Mouse (Mus musculus): Measurements from ENCODE around the gene Rtn1. TPM values are rescaled to one million over a fixed set of nuclear protein-coding genes. Genes with fewer than 3 reads are reported as not detected.

Gene Rtn1
- polyA plus RNA-seq, 1 experiment from 2014 or later = 7.3 TPM

- Histone ChIP-seq H3K9me3 (no peaks in the 10 kb centered on the region), H3K9ac (no peak overlapping the region; the same call in 1 of the 2 replicates), H3K4me3 (peak overlapping the region; percentile 69), H3K27me3 (peaks cover 44% of the 10 kb centered on the region), H3K4me1 (peaks cover 14% of the 10 kb centered on the region), H3K4me2 (replicated peaks) (peak overlapping the region; percentile 99), H3K27ac (no peak overlapping the region), H3K36me3 (no peaks in the 10 kb centered on the region)
- WGBS = 1% methylated on average over 17 of the region's 17 CpGs
- no peak for ATAC-seq (ENCODE audit: low FRiP score, low read depth)
Observed at GRCm38 (mm10) chr12:72407721-72408110, 1.1 kb downstream of the Rtn1 start.

GRCm38 (mm10) chr12:72407146-72407545 lies 1.7 kb downstream of the Rtn1 start:
- H3K27me3 ChIP-seq = peaks cover 44% of the 10 kb centered on the region
- WGBS = 9% methylated on average over 11 of the region's 11 CpGs
- ATAC-seq (ENCODE audit: low FRiP score, low read depth) = no peak

DNA sequence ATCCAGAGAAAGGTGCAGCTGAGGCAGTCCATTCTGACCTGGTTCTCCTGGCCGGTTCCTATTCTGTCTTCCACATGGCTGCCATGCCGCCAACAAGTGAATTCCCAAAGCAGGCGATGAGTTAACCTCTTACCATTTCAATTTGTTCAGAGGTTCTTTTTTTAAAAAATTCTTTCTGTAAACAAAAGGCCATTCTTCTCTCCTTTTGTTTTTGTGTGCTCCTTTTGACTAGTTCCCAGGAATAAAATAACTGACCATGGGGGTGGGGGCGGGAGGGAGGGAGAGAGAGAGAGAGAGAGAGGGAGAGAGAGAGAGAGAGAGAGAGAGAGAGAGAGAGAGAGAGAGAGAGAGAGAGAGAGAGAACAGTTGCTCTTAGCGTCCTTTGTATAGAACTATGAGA lies 3.8 kb downstream of the Rtn1 start:
- Histone ChIP-seq H3K27me3 (peaks cover 36% of the 10 kb centered on the region), H3K36me3 (no peaks in the 10 kb centered on the region), H3K27ac (no peak overlapping the region), H3K9me3 (no peaks in the 10 kb centered on the region), H3K4me2 (replicated peaks) (no peak overlapping the region), H3K9ac (no peak overlapping the region), H3K4me3 (no peak overlapping the region), H3K4me1 (peaks cover 14% of the 10 kb centered on the region)
- 61% methylated on average over 5 of the region's 5 CpGs for whole genome bisulfite sequencing
- ATAC-seq (ENCODE audit: low FRiP score, low read depth) = no peak

More at GRCm38 (mm10) chr12:72407146-72407545, 1.7 kb downstream of the Rtn1 start:
- no peaks in the 10 kb centered on the region for H3K36me3 ChIP-seq
- no peaks in the 10 kb centered on the region for H3K9me3 ChIP-seq
- peak overlapping the region; percentile 99 for H3K4me2 ChIP-seq (replicated peaks)
- H3K4me1 ChIP-seq = peaks cover 14% of the 10 kb centered on the region
- H3K9ac ChIP-seq = no peak overlapping the region
- no peak overlapping the region for H3K4me3 ChIP-seq
- no peak overlapping the region for H3K27ac ChIP-seq

- Histone ChIP-seq H3K9ac (no peak overlapping the region), H3K27ac (no peak overlapping the region), H3K27me3 (no peaks in the 10 kb centered on the region), H3K36me3 (no peaks in the 10 kb centered on the region), H3K4me1 (0 out of 2 replicates have a peak, but pooled peaks cover 5% of the 10 kb centered on the region), H3K9me3 (no peaks in the 10 kb centered on the region), H3K4me3 (no peak overlapping the region), H3K4me2 (replicated peaks) (no peak overlapping the region)
- 52% methylated on average over 13 of the region's 13 CpGs for WGBS
- no peak for ATAC-seq (ENCODE audit: low FRiP score, low read depth)
Observed at GRCm38 (mm10) chr12:72393046-72393805, 15.6 kb downstream of the Rtn1 start.

- Histone ChIP-seq H3K4me2 (replicated peaks) (no peak overlapping the region), H3K4me1 (0 out of 2 replicates have a peak, but pooled peaks cover 5% of the 10 kb centered on the region), H3K27me3 (no peaks in the 10 kb centered on the region), H3K9me3 (no peaks in the 10 kb centered on the region; the same call in 1 of the 2 replicates), H3K4me3 (no peak overlapping the region), H3K9ac (no peak overlapping the region), H3K27ac (no peak overlapping the region), H3K36me3 (no peaks in the 10 kb centered on the region)
- ATAC-seq (ENCODE audit: low FRiP score, low read depth) = no peak
- WGBS = 53% methylated on average over 2 of the region's 2 CpGs
Observed at GRCm38 (mm10) chr12:72390346-72390745, 18.5 kb downstream of the Rtn1 start.

DNA sequence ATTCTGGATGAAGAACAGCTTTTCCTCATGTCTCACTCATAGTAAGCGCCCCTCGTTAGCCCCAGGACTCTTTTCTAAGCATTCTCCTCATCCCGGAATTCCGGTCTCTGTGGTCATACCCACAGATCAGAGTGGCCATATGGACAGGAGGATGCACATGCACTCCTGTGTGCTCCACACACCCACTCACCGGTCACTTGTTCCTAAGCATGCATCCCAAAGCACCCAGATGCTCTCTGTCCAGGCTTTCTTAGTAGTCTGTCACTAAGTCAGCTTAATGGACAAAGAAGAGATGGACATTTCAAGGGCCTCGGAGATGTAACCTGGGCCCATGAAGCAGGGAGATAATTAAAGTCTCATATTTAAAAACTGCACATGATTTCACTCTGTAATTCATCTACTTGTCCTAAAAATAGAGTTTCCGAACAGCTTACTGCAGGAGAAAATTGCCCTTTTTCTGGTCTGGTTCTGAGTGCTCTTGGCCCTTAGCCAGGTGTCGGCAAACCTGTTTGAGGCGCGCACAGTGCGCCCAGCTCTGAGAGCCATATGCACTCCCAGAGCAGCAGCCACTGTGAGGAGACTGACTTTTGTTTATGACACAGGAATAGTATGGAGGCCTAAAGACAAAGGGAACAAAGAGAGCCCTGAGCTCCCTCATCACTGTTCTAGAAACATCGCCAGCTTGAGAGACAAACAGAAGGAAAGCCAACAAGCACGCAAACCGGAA lies 19.3 kb downstream of the Rtn1 start:
- WGBS = 78% methylated on average over 14 of the region's 14 CpGs
- no peak overlapping the region for H3K27ac ChIP-seq

GRCm38 (mm10) chr12:72388835-72389234 lies 20.0 kb downstream of the Rtn1 start:
- no peak overlapping the region for H3K9ac ChIP-seq
- ATAC-seq (ENCODE audit: low FRiP score, low read depth) = no peak
- no peaks in the 10 kb centered on the region for H3K36me3 ChIP-seq
- no peaks in the 10 kb centered on the region; the same call in 1 of the 2 replicates for H3K9me3 ChIP-seq
- H3K4me3 ChIP-seq = no peak overlapping the region
- no peak overlapping the region for H3K4me2 ChIP-seq (replicated peaks)
- H3K27ac ChIP-seq = no peak overlapping the region
- 89% methylated on average over 5 of the region's 5 CpGs for WGBS
- 0 out of 2 replicates have a peak, but pooled peaks cover 5% of the 10 kb centered on the region for H3K4me1 ChIP-seq
- H3K27me3 ChIP-seq = no peaks in the 10 kb centered on the region

More for the DNA sequence above, 19.3 kb downstream of the Rtn1 start:
- no peak for ATAC-seq (ENCODE audit: low FRiP score, low read depth)
- no peaks in the 10 kb centered on the region; the same call in 1 of the 2 replicates for H3K9me3 ChIP-seq
- no peak overlapping the region for H3K9ac ChIP-seq
- no peaks in the 10 kb centered on the region for H3K27me3 ChIP-seq
- H3K4me2 ChIP-seq (replicated peaks) = no peak overlapping the region
- H3K4me3 ChIP-seq = no peak overlapping the region
- 0 out of 2 replicates have a peak, but pooled peaks cover 5% of the 10 kb centered on the region for H3K4me1 ChIP-seq
- H3K36me3 ChIP-seq = no peaks in the 10 kb centered on the region

DNA sequence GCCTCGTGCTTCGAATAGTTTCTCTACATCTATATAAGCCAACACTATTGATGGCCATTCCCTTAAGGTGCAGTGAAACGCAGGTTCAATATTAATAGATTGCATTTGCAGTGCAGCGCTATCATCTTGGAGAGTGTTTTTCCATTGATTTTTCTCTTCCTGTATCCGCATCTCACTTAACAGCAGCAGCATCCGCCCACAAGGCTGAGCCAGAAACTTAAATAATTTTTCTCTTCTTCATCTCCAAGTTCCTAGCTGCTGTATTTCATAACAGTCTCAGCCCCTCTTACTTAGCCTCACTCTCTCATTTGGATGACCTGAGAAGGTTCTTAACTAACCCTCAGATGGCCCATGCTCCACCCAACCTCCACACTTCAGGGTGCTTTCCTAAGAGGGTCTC lies 20.7 kb downstream of the Rtn1 start:
- 95% methylated on average over 6 of the region's 6 CpGs for WGBS
- Histone ChIP-seq H3K4me1 (0 out of 2 replicates have a peak, but pooled peaks cover 5% of the 10 kb centered on the region), H3K4me2 (replicated peaks) (no peak overlapping the region), H3K36me3 (no peaks in the 10 kb centered on the region), H3K27ac (no peak overlapping the region), H3K27me3 (no peaks in the 10 kb centered on the region), H3K4me3 (no peak overlapping the region), H3K9me3 (no peaks in the 10 kb centered on the region; the same call in 1 of the 2 replicates), H3K9ac (no peak overlapping the region)
- ATAC-seq (ENCODE audit: low FRiP score, low read depth) = no peak

GRCm38 (mm10) chr12:72376309-72376708 lies 32.5 kb downstream of the Rtn1 start:
- Histone ChIP-seq H3K4me2 (replicated peaks) (no peak overlapping the region), H3K9me3 (no peaks in the 10 kb centered on the region), H3K36me3 (no peaks in the 10 kb centered on the region), H3K4me1 (peaks cover 9% of the 10 kb centered on the region), H3K27me3 (no peaks in the 10 kb centered on the region), H3K4me3 (no peak overlapping the region), H3K27ac (no peak overlapping the region), H3K9ac (no peak overlapping the region)
- WGBS = 91% methylated on average over 5 of the region's 5 CpGs
- ATAC-seq (ENCODE audit: low FRiP score, low read depth) = no peak

- H3K36me3 ChIP-seq = no peaks in the 10 kb centered on the region
- no peak overlapping the region for H3K27ac ChIP-seq
- H3K4me3 ChIP-seq = no peak overlapping the region
- H3K27me3 ChIP-seq = no peaks in the 10 kb centered on the region
- ATAC-seq (ENCODE audit: low FRiP score, low read depth) = no peak
- H3K4me1 ChIP-seq = peaks cover 9% of the 10 kb centered on the region
- H3K9me3 ChIP-seq = no peaks in the 10 kb centered on the region
- 63% methylated on average over 11 of the region's 11 CpGs for WGBS
- H3K4me2 ChIP-seq (replicated peaks) = no peak overlapping the region
- H3K9ac ChIP-seq = no peak overlapping the region
Observed at GRCm38 (mm10) chr12:72374823-72375225, 34.0 kb downstream of the Rtn1 start.

DNA sequence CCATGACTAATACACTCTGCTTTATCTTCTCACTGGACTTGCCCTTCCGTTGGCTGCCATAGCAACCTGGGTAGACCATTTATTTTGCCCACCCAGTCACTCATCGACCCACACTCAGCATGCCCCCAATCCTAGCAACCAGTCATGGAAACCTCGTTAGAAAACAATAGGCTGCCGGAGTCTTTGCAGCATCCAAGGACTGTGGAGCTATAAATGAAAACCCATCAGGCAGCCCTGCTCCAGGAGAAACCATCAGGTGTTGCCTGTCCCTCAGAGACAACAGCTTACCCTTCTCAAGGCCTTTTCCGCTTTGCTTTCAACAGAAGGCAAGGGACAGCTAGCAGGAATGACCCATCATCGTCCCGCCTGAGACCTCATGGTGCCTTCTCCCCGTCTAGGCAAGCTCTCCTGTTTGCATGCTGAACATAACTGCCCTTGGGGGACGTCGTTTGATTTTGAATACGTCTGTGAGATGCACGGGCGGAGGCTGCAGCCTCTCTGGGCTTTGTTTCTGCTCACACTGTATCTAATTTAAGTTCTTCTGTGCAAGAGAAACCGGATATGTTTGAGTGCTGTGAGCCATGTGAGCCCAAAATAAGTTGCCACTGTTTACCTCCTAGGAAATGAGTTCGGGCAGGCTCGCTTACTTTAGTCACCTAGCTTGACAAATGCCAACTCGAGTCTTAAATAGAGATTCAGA lies 34.8 kb downstream of the Rtn1 start:
- no peaks in the 10 kb centered on the region for H3K36me3 ChIP-seq
- no peak overlapping the region for H3K4me3 ChIP-seq
- no peaks in the 10 kb centered on the region for H3K27me3 ChIP-seq
- WGBS = 62% methylated on average over 17 of the region's 17 CpGs
- no peaks in the 10 kb centered on the region for H3K9me3 ChIP-seq
- no peak for ATAC-seq (ENCODE audit: low FRiP score, low read depth)
- H3K4me1 ChIP-seq = peaks cover 9% of the 10 kb centered on the region
- H3K27ac ChIP-seq = no peak overlapping the region
- no peak overlapping the region for H3K9ac ChIP-seq
- H3K4me2 ChIP-seq (replicated peaks) = no peak overlapping the region

- Histone ChIP-seq H3K9ac (no peak overlapping the region), H3K9me3 (no peaks in the 10 kb centered on the region), H3K27me3 (no peaks in the 10 kb centered on the region), H3K4me3 (no peak overlapping the region), H3K36me3 (no peaks in the 10 kb centered on the region), H3K27ac (no peak overlapping the region), H3K4me2 (replicated peaks) (no peak overlapping the region), H3K4me1 (peaks cover 6% of the 10 kb centered on the region)
- no peak for ATAC-seq (ENCODE audit: low FRiP score, low read depth)
- 58% methylated on average over 5 of the region's 5 CpGs for WGBS
Observed at GRCm38 (mm10) chr12:72370081-72370480, 38.8 kb downstream of the Rtn1 start.

Data from limb, embryonic 13.5 days (tissue).